Mouse (Mus musculus) heart, postnatal 14 days (tissue): Measurements from ENCODE around the gene Myo6. TPM values are rescaled to one million over a fixed set of nuclear protein-coding genes. Genes with fewer than 3 reads are reported as not detected.

Experiments
- DNase-seq, 2 experiments: peaks; one replicate each; pipeline ENCODE4 v3.0.0; 2021 to 2022
- intact Hi-C: fragments of 180-260 bp; cut with DNase I; formaldehyde crosslinking; loops from one replicate; pipeline ENCODE4 v1.15.1; 2025
- total RNA-seq, 2 experiments: library from RNA; stranded (reverse); gene quantifications; 2 replicates each; pipeline ENCODE4 v1.2.3; 2021

The Myo6 gene
- total RNA-seq, 2 experiments from 2014 or later, result 16.9 to 18.0 TPM

DNA sequence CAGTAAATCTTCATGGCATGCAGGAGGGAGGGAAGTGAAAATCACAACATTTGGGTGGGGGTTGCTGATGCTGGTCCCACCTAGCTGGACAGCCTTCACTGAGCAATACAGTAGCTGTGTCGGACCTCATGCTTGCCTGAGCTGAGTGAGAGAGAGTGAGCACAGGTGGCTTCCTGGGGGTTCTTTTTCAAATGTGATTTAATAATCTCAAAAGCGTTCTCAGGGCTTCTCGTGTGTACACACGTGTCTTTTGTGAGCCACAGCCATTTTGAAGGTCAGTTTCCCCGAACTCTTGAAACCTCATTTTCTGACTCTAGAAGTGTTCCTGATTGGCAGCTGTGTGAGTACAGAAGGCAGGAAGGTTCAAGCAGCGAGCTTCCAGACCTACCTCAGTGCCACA is 177.7 kb downstream of the Myo6 start:
- intact Hi-C loops, result no loop called here
- no peak for DNase-seq

DNA sequence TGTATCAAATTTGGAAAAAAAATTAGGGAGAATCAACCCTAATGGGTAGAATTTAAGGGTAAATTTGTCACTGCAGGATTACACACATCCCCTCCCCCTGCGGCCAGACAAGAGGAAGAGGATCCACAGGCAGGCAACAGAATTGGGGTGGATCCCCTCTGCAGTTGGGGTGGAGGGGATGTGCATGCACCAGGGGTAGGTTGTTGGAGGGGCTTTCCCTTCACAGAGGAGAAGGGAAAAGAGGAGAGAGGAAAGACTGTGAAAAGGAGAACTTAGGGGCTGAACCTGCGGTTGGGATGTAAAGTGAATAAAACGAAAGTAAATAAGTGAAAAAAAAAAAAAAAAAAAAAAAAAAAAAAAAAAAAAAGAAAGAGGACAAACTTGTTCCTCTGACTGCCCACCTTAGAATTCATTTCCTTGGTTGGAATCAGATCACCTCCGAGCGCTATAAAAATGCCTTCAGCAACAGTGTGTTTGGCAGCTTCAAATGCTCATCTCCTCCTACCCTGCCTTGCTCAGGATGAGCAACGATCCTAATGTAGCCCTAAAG is 179.7 kb downstream of the Myo6 start:
- intact Hi-C loops, result no loop called here
- DNase-seq, result no peak

DNA sequence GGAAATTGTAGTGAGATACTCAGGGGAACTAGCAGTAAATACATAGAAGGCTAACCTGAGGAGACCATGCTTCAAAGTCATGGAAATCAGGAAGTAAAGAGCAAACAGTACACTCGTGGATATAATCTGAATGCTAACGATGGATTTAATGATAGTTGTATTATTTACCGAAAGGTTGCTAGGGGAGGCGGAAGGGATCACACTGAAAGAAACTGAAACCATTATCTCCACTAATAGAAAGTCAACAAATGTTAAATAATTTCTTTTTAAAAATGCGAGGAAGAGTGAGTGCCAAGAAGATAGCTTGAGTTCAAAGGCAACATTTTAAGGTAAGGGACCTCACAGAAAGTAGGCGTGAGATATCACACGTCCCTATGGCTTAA is 186.5 kb downstream of the Myo6 start:
- no peak for DNase-seq
- intact Hi-C loops, result no loop called here

- no peak for DNase-seq
- intact Hi-C loops, result no loop called here
These were observed 187.0 kb downstream of the Myo6 start for GRCm38 (mm10) chr9:80351678-80352331.

GRCm38 (mm10) chr9:80360063-80360462 is 195.2 kb downstream of the Myo6 start:
- DNase-seq, result no peak
- intact Hi-C loops, result no loop called here

Other genes with a start within 250 kb of the Myo6 start
- gene Filip1, start 152.2 kb upstream of the Myo6 start, total RNA-seq, result 100 to 1,000 TPM; 117 to 120 TPM
- 10 to 100 TPM; 70.6 to 72.0 TPM for gene Senp6, start 98.1 kb upstream of the Myo6 start, total RNA-seq